Mouse (Mus musculus): ENCODE data around the gene Vwa3a.

Vwa3a gene

DNA sequence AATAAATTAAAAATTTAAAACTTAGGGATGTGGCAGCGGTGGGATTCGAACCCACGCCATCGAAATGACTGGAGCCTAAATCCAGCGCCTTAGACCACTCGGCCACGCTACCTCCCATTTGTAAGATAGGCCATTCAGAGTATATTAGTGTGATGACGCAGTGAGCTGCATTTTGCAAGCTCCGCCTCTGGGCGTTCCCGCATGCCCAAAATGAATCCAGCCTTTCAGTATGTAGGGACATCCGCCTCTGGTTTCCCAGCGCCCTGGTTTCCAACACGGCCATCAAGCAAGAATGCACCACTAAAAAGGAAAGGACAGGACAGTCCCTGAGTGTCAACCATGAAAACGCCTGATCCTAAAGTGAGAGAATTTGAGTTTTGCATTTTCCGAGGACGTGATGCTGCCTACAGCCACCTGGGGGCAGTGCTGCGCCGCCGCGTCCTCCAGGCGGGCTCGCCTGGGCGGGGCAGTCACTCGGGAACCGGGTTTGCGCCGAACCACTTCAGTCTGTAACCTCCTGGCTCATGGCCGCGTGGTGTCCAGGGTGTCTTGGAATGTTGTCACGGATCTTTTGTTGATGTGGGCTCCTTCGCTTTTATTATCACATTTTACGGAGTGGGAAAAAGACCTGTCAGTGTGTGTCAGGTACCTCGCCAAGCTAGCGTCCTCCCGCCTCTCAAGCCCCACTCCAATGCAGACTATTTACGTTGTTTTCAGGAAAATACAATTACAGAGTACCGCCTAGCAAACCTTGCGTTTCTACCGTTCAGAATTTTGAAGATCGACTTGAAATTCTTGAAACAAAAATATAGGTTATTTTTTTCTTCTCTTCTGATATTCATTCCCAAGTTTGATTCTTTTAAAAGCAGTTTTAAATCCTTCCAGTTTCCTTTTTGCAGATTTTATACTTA, 96.6 kb downstream of the Vwa3a start:
- intact Hi-C loops (cut with DNase I): loop anchor here (1.0 to 10.0 kb wide), 3 partner anchors 82 to 279 kb away; partner anchors contain the start of gene Polr3e

GRCm38 (mm10) chr7:120836361-120836760, 97.2 kb downstream of the Vwa3a start:
- intact Hi-C loops (cut with DNase I): loop anchor here (10.0 kb wide), 2 partner anchors 228 to 278 kb away; no protein-coding TSS in a partner anchor

- intact Hi-C loops (cut with DNase I): loop anchor here (10.0 kb wide), 2 partner anchors 226 to 276 kb away; no protein-coding TSS in a partner anchor
These were observed 99.5 kb downstream of the Vwa3a start for GRCm38 (mm10) chr7:120838436-120839160.

- intact Hi-C loops (cut with DNase I): loop anchor here (10.0 kb wide), 3 partner anchors 195 to 275 kb away; partner anchors contain the start of gene Mettl9
These were observed 100.7 kb downstream of the Vwa3a start for GRCm38 (mm10) chr7:120839786-120840185.

GRCm38 (mm10) chr7:120842345-120843036, 103.4 kb downstream of the Vwa3a start, which contains the start of gene Eef2k:
Gene Eef2k (plus strand): TSS chr7:120842831.
- intact Hi-C loops (cut with DNase I): loop anchor here (10.0 kb wide), 1 partner anchor 192 kb away; the partner anchor contains the start of gene Mettl9

DNA sequence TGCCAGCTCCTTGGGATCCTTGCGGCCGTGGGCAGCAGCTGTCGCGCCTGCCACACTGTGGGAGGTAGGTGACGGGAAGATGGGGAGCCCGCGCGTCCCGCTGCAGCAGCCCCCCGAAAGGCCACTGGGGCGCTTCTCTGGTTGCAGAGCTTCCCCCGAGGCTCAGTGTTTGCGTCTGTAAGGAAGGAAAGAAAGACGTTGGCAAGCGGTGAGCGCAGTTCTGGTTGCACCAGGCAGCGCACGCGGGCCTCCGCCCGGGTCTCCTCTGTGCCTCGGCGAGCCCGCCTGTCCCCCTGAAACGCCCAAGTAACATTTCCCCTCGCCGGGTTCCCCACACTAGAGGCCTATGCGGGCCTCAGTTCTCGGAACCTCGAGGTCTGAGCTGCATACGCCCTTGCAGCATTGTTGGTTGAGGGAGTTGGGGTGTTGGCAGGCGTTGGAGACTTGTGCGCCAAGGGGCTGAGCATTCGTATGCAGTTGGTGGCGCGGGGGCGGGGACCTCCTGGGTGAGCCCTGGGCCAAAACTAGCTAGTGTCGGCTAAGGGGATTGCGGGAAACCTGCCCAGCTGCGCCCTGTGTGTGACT, 104.0 kb downstream of the Vwa3a start:
- intact Hi-C loops (cut with DNase I): loop anchor here (10.0 kb wide), 1 partner anchor 192 kb away; the partner anchor contains the start of gene Mettl9

- intact Hi-C loops (cut with DNase I): loop anchor here (10.0 kb wide), 1 partner anchor 191 kb away; the partner anchor contains the start of gene Mettl9
These were observed 104.8 kb downstream of the Vwa3a start for GRCm38 (mm10) chr7:120843852-120844435.

DNA sequence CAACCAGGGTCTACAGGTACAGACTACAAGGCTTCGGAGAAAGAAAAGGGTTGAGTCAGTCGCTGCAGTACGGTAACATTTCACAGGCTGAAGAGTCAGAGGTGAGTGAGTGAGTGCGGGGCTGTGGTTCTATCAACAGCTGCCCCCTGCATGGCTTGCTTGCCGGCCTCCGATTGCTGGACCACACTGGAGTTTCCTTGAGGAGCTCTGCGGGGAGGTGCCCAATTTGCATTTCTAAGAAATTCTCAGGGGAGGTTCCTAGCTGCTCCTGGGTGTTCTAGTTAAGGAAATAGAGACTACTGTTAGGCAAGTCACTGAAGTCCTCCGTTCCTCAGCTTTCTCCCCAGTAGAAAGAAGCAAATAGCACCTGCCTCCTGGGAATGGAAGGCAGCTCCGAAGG, 105.6 kb downstream of the Vwa3a start:
- intact Hi-C loops (cut with DNase I): loop anchor here (10.0 kb wide), 1 partner anchor 190 kb away; the partner anchor contains the start of gene Mettl9

DNA sequence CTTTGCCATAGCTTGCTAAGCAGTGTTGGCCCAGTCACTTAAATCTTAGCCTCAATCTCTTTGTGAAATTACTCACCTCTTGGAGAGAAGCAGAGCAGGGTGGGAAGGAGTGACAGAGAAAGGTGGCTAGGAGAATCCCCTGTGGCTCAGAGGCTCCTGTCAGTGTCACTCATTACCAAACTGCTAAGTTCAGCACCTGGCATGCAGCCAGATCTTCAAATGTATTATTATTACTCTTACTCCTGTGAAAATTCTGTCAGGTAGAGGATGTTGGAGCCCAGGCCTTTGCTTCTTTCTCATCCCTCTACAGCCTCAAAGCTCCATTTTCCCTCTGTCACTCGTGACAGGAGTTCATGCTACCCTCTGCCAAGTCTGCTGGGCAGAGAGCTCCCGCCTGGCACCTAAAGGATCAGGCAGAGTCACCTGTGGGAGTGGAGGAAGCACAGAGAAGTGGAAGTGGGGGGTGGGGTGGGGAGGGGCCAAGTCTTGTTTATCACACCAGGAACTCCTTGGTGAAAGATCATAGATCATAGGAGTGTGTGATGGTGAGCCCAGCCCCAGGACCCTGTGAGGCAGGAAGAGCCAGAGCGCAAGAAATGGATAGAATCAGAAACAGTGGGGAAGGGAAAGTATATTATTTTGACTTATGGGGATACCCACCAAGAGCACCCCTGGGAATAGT, 109.9 kb downstream of the Vwa3a start:
- intact Hi-C loops (cut with DNase I): loop anchor here (10.0 kb wide), 1 partner anchor 186 kb away; the partner anchor contains the start of gene Mettl9

- intact Hi-C loops (cut with DNase I): no loop called here
These were observed 111.0 kb downstream of the Vwa3a start for GRCm38 (mm10) chr7:120850165-120850564.
